ENCODE assay signal across 9 mouse cellular contexts in genomic region chr15:91969378-91969777, GRCm38 (mm10).
DNase-seq lines count a peak whose midpoint lies in the region; ATAC-seq and TF ChIP-seq lines count a peak whose summit lies in the region.
"Had no signal": no experiment of that assay in that cellular context is flagged by ENCODE, and none has a peak within 500 bp of the region (broad histone marks: within the 10 kb centered on the region; RNA-seq: fewer than 3 reads in every experiment).

No protein-coding gene starts in this region.

- WGBS in kidney, embryonic 15.5 days: 26% methylated on average over 10 of the region's 10 CpGs
- WGBS in embryonic facial prominence, embryonic 11.5 days: 27% methylated on average over 10 of the region's 10 CpGs
- WGBS in intestine, postnatal 0 days: 26% methylated on average over 10 of the region's 10 CpGs
- WGBS in neural tube, embryonic 12.5 days: 26% methylated on average over 10 of the region's 10 CpGs

- no peak; the same call in 1 of the 2 replicates for ATAC-seq in kidney, embryonic 15.5 days (replicated peaks; ENCODE audit: low FRiP score)
- ATAC-seq in embryonic facial prominence, embryonic 11.5 days (replicated peaks; ENCODE audit: insufficient number of reproducible peaks, low FRiP score, low TSS enrichment, low read depth): no peak
- ATAC-seq in intestine, postnatal 0 days: no peak
- 0 out of 2 replicates have a peak, but pooled peaks have one; percentile 53 for ATAC-seq in neural tube, embryonic 12.5 days (ENCODE audit: low FRiP score, low read depth)

- H3K27me3 ChIP-seq in kidney, embryonic 15.5 days: no peaks in the 10 kb centered on the region
- no peaks in the 10 kb centered on the region for H3K27me3 ChIP-seq in embryonic facial prominence, embryonic 11.5 days (ENCODE audit: control insufficient read depth, insufficient read depth, low read length)
- no peaks in the 10 kb centered on the region for H3K27me3 ChIP-seq in intestine, postnatal 0 days (replicated peaks; ENCODE audit: control insufficient read depth, insufficient read depth, low read length)
- H3K27me3 ChIP-seq in neural tube, embryonic 12.5 days (replicated peaks): no peaks in the 10 kb centered on the region

- H3K4me2 ChIP-seq in kidney, embryonic 15.5 days: no peak overlapping the region
- H3K4me2 ChIP-seq in embryonic facial prominence, embryonic 11.5 days (ENCODE audit: low read depth, low read length): no peak overlapping the region
- H3K4me2 ChIP-seq in intestine, postnatal 0 days (replicated peaks; ENCODE audit: low read depth): no peak overlapping the region
- no peak overlapping the region for H3K4me2 ChIP-seq in neural tube, embryonic 12.5 days (replicated peaks)

- no peaks in the 10 kb centered on the region for H3K4me1 ChIP-seq in kidney, embryonic 15.5 days
- no peaks in the 10 kb centered on the region for H3K4me1 ChIP-seq in embryonic facial prominence, embryonic 11.5 days (ENCODE audit: control insufficient read depth, insufficient read depth, low read length)
- no peaks in the 10 kb centered on the region for H3K4me1 ChIP-seq in intestine, postnatal 0 days (replicated peaks; ENCODE audit: control insufficient read depth, insufficient read depth, low read length)
- H3K4me1 ChIP-seq in neural tube, embryonic 12.5 days: no peaks in the 10 kb centered on the region

- H3K9me3 ChIP-seq in kidney, embryonic 15.5 days (replicated peaks): no peaks in the 10 kb centered on the region
- no peaks in the 10 kb centered on the region for H3K9me3 ChIP-seq in embryonic facial prominence, embryonic 11.5 days (replicated peaks; ENCODE audit: control insufficient read depth, low read length)
- no peaks in the 10 kb centered on the region for H3K9me3 ChIP-seq in intestine, postnatal 0 days (ENCODE audit: control insufficient read depth)
- H3K9me3 ChIP-seq in neural tube, embryonic 12.5 days: no peaks in the 10 kb centered on the region

- TF ChIP-seq CTCF in intestine, postnatal 0 days (IDR thresholded peaks at IDR 0.05; ENCODE audit: low read depth): peak; percentile 81

- peak; percentile 8 for DNase-seq in kidney, adult 11 months
- DNase-seq in adrenal gland, postnatal 4 days (ENCODE audit: low spot score in 2 of 2): peak; percentile 5 to 14
- peak; percentile 79 for DNase-seq in embryonic facial prominence, embryonic 11.5 days (ENCODE audit: low spot score)
- peak; percentile 78 to 83 for DNase-seq in left cerebral cortex, postnatal 25 days (ENCODE audit: low spot score in 2 of 2)
- peak; percentile 32 to 46 for DNase-seq in urinary bladder, postnatal 36 days (ENCODE audit: low spot score in 2 of 2)

- H3K4me3 ChIP-seq in kidney, embryonic 15.5 days (replicated peaks): no peak overlapping the region
- H3K4me3 ChIP-seq in embryonic facial prominence, embryonic 11.5 days (ENCODE audit: low read depth, low read length): no peak overlapping the region
- no peak overlapping the region for H3K4me3 ChIP-seq in intestine, postnatal 0 days (ENCODE audit: low read depth, low read length)
- no peak overlapping the region for H3K4me3 ChIP-seq in neural tube, embryonic 12.5 days
- H3K4me3 ChIP-seq: myocyte had no signal

- no peaks in the 10 kb centered on the region for H3K36me3 ChIP-seq in kidney, embryonic 15.5 days
- no peaks in the 10 kb centered on the region for H3K36me3 ChIP-seq in embryonic facial prominence, embryonic 11.5 days (replicated peaks; ENCODE audit: control insufficient read depth, insufficient read depth, low read depth, low read length)
- no peaks in the 10 kb centered on the region for H3K36me3 ChIP-seq in intestine, postnatal 0 days (ENCODE audit: control insufficient read depth, insufficient read depth)
- H3K36me3 ChIP-seq in neural tube, embryonic 12.5 days: no peaks in the 10 kb centered on the region

- H3K9ac ChIP-seq in kidney, embryonic 15.5 days: no peak overlapping the region
- no peak overlapping the region for H3K9ac ChIP-seq in embryonic facial prominence, embryonic 11.5 days (replicated peaks; ENCODE audit: low read length)
- H3K9ac ChIP-seq in intestine, postnatal 0 days (ENCODE audit: low read depth, low read length): no peak overlapping the region
- no peak overlapping the region for H3K9ac ChIP-seq in neural tube, embryonic 12.5 days

- intact Hi-C loops in left cerebral cortex, postnatal 25 days (cut with DNase I): loop anchor here (1.0 to 5.0 kb wide), 3 partner anchors 83 to 262 kb away; partner anchors contain the start of gene Cntn1

- H3K27ac ChIP-seq in kidney, embryonic 15.5 days: no peak overlapping the region
- no peak overlapping the region for H3K27ac ChIP-seq in embryonic facial prominence, embryonic 11.5 days (replicated peaks; ENCODE audit: low read depth, low read length)
- H3K27ac ChIP-seq in intestine, postnatal 0 days (ENCODE audit: low read depth, low read length): no peak overlapping the region
- no peak overlapping the region for H3K27ac ChIP-seq in neural tube, embryonic 12.5 days

Comparison
In these comparisons a context has a peak if more than half of its experiments do, and no peak if none do; other contexts are left out.
1. DNase-seq: peak in every context shown above with its lines; median percentile 80 in left cerebral cortex, postnatal 25 days; 79 in embryonic facial prominence, embryonic 11.5 days; 39 in urinary bladder, postnatal 36 days; 10 in adrenal gland, postnatal 4 days; 8 in kidney, adult 11 months.